Mouse (Mus musculus) embryo, embryonic 10 days (tissue): Measurements from ENCODE around the gene Inpp4a.
A peak's percentile ranks its signal among the peaks of the same experiment; 100 is the strongest.

Experiments
- DNase-seq: peaks from one replicate; pipeline ENCODE4 v3.0.0-alpha.2; 2015; ENCODE audit warnings: low spot score

Inpp4a gene

DNA sequence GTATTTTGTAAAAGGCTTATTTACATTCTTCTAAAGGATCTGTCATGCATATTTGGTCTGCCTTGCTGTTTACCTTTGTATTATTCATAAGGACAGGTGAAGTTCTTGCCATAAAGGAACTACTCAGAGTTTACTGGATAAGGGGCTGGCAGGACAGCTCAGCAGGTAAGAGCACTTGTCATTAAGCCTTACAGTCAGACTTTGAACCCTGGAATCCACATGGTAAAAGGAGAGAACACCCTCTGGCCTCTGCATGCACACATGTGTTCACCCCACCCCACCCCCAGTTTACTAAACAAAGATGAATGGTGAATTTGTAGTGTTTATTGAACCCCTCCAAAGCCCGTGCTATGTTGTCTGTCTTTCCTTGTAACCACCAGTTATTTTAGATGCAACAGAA is 115.7 kb downstream of the Inpp4a start:
- no peak for DNase-seq

DNA sequence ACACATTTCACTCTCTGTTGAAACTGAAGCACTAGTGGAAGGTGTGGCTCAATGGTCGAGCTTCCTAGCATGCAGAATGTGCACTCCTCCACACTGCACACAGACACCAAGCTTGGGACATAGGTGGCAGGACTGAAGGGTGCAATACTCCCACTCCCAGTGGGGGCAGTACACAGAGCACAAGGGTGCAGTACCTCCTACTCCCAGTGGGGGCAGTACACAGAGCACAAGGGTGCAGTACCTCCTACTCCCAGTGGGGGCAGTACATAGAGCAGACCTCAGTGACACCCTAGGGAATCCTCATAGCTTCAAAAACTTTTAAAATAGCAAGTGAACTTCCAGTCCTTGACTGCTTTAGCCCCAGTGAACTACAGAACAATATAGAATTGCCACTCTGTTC is 119.8 kb downstream of the Inpp4a start:
- DNase-seq = peak; percentile 15

DNA sequence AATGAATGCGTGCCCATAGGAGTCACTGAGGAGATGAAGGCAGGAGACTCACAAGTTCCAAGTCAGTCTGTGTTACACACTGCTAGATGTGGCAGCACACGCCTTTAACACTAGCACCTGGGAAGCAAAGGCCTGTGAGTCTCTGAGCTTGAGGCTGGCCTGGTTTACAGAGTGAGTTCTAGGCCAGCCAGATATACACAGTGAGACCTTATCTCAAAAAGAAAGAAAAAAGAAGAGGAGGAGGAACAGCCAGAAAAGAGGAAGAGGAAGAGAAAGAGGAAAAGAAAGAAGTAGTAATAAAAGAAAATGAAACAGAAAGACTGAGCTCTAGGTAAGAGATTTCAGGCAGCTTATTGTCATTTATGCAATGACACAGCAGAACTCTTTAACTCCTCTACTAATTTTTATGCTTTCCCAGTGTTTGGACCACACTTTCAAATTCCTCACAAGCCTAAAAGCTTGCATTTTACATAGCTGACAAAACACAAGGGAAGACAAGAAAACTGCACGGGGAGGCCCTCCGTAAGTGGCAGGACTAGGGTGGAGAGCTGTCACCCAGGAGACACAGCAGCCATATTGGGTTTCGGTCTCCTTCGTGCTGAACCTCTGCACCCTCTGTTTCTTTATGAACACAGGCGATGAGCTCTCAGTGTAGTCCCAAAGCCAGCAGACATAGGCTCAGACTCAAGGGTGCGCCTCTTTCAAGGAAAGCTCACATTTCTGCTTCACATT is 127.6 kb downstream of the Inpp4a start:
- no peak for DNase-seq

DNA sequence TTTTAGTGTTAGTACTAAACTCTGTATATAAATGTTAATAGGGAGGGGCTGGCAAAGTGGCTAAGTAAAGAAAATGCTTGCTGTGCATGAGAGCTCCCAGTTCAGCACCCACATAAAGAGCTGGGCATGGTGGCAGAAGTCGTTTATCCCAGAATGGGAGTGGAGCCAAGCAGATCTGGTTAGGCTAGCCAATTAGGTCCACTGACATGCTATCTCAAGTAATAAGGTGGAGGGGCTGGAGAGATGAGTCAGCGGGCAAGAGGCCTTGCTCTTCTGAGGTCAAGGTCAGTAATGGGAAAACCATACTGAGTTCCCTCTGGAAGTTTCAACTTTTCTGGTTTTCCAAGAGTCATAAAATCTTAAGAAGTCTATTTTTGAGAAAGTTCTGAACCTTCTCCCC is 129.2 kb downstream of the Inpp4a start:
- no peak for DNase-seq

DNA sequence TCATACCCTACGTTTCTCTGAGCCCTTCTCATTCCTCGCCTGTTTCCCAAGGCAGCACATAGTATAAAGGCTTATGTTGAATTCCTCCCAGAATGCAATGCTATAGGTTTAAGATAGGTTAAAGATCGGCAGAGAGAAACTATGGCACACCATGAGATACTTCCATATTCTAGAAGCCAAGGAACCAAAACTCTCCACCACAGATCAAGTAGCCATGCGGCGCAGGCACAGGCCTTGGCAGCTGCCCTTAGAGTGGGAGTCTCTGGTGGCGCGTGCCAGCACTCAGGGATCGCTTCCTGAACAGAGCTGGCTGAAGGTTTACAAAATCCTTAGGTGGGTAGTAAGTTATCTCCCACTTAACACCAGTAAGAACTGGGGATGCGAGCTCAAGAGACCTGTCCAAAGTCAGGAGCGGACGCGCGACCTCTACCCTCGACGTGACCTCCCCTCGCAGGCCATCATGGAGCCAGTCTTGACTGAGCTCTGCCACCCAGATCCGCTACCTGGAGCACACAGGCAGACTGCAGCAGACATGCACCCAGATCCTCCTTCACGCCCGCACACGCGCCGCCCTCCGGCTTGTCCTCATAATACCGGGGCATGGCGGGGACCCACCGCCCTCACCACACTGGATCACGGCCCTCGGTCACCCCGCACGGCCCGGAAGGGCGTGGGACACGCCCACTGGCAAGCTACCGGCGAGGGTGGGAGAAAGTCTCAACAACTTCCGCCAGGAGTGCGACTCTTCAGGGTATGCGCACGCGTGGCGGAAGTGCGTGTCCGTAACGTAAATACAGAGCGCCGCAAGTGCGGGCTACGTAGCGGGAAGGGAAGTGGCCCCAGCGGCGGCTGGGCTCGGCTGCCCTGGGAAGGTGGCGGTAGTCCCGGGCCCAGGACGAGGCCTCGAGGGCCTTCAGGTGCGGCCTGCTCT is 130.0 kb downstream of the Inpp4a start, which contains the start of the genes Coa5 and Unc50:
Gene Coa5 (minus strand): TSS at position 738 of the 931 bp plus-strand sequence.
Gene Unc50 (plus strand): TSS at position 774 of the 931 bp plus-strand sequence.
- peak; percentile 97 for DNase-seq

DNA sequence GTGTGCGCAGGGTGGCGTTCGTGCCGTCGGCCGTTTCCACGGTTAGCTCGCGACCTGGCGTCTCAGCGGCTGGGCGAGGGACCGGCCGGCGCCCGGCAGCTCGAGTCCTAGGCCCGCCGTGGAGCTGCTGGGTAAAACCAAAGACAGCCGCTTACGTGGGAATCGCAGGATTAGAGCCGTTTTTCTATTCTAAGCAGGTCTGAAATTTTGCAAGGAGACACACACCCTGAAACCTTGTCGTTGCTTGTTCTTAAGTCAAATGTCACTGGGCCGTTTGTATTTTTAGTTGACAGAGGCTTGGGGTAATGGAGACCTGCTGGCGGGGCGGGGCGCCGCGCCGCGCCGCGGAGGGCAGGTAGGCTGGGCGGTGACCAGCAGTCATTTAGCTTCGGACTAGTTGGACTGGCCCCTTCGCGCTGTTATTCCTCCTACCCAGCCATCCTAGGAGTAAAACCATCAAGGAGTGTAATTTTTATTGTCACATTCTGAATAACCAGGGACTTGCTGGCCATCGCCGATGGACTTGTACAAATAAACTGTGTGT is 130.7 kb downstream of the Inpp4a start:
- peak; percentile 17 for DNase-seq

DNA sequence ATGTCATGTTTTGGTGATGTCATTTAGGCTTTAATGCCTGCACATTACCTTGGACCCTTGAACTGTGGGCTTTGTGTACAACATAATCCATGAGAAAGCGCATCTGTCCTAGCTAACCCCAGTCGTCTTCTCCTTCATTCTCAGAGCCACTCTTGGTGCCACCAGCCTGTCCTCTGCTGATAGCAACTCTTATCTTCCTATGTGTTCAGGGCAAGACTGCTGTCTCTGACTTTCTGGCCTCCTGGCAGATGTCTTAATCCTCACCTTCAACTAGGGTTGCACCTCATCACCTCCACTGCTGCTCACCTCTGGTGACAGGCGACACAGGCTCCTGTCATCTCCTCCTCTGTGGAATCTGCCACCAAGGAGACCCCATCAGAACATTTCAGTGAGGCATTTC is 136.8 kb downstream of the Inpp4a start:
- DNase-seq = no peak

DNA sequence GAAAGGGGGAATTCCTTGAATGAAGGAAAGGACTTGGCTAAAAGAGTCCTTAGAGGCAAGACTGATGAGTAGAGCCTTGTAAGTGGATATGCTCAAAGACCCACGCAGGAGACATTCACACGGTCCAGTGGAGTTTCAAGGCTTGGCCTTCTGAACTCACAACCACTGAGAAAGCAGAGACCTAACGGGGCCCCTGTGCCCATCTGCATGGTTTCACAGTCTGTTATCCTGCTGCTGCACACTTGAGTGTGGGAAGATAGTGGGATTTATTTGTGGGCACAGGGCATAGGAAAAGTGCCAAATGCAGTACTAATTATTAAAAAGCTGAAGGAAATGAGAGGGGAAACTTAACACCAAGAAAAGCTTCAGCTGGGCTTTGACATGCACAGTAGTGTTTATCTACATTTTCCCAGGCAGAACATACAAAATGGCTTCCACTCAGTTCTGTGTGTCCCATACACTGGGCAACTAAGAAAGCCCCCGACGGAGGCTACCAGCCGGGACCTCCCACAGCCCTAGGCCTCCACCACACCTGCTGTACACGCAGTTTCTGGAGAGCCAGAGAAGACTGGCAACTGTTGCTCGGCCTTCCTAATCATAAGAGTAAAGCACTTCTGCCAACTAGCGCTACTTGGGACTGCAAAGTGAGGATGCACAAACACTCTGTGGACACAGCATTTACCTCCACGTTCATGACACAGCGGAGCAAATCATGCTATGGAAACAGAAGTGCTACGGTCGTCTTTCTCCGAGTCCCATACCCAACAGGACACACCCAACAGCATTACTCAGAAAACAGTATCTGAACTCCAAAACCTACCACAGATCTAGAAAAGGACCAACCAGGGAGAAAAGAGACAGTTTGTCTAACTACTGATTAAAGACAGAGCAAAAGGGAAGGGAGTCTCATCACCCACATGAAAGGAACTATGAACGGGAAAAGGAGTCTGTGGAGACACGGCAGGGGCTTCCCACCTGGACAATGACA is 143.5 kb downstream of the Inpp4a start:
- no peak for DNase-seq

DNA sequence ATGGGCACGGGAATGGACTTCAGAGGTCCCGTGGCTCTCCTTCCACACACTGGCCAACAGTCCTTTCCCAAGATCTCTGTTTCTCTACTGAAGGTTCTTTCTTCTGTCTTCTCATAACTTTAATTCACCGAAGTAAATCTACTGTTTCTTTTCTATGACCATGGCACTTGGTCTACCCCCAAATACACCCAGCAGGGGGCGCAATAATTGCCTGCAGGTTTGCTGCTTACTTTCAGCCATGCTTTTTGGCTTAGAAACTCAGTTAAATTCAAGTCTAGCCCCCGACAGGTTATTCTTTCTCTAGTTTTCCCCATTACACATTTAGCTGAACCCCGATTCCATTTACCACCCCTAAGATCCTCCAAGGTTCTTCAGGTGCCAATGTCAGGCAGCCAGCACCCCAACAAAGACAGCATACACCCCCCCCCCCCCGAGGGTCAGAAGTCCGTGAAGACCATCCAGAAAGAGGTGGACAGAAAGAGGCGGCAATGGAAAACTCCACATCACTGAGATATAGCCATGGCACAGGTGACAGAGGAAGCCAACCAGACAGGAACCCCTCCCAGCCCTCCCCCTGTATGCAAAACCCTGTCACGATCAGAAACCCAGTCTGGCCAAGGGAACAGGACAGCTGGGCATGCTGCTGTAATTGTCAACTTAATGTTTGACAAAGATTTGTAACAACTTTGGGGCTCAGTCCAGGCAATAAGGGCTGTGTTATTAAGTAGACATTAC is 148.9 kb downstream of the Inpp4a start:
- peak; percentile 22 for DNase-seq

DNA sequence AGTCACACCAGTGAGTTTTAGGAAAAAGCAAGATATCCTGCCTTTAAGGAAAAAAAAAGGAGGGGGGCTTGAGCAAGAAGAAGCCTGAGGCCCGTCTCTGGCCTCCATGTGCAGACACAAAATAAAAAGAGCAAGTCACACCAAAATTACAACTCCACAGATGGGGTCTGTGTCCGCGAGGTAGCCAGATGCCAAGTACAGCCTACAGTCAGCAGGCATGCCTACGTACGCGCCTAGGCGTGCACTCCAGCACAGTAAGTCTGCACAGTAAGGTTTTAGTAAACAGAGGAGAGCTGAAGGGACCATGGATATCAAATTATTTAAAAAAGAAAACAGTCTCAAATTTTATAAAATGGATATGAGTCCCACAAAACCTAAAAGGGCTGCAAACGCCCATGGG is 151.6 kb downstream of the Inpp4a start:
- DNase-seq = no peak

DNA sequence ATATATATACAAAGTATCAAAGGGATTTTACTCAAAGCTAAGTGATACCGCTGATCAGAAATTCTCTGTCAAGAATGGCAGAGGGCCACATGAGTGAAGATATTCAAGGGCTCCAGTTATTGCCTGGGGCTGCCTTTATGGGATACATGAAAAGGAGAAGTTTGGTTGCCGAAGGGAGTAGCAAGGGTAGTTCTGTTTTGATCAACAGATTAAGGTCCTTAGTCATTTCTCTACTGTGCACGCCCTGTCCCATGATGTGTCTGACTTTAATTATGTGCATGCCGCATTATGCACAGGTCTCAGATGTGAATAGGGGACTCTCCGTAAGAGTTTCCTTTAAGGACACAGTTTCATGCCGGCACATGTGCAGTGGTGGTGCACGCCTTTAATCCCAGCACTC is 157.9 kb downstream of the Inpp4a start:
- no peak for DNase-seq
